Mouse (Mus musculus) limb, embryonic 14.5 days (tissue): ENCODE measurements at regions not wholly inside any gene's neighbourhood (a gene's known extent, or its start where the extent isn't known, plus 50 kb on each side); places are given as distances from the start of the nearest gene placed in this dataset.

ENCODE experiments used
- ATAC-seq: fragments of 200-750 bp; cut with Nextera tagmentation; 2 replicates; pipeline ENCODE4 v1.8.0; 2017; ENCODE audit warnings: low read depth, moderate number of reproducible peaks, moderate TSS enrichment; ENCODE audit not compliant: low FRiP score
- DNase-seq: peaks from one replicate; pipeline ENCODE4 v3.0.0-alpha.2; 2015; ENCODE audit warnings: low spot score
- H3K27ac ChIP-seq: fragments of 300-500 bp; sonication (generic); replicated peaks from 2 replicates; pipeline ENCODE4 v1.5.1; 2014; ENCODE audit warnings: low read depth, mild to moderate bottlenecking, low read length, moderate library complexity, mixed read lengths
- H3K27me3 ChIP-seq: fragments of 300-500 bp; sonication (generic); 2 replicates; pipeline ENCODE4 v1.6.1; 2014; ENCODE audit warnings: low read length, mixed read lengths; ENCODE audit not compliant: control insufficient read depth, insufficient read depth
- H3K36me3 ChIP-seq: fragments of 300-500 bp; sonication (generic); 2 replicates; pipeline ENCODE4 v1.6.1; 2014; ENCODE audit warnings: mild to moderate bottlenecking, low read length, moderate library complexity, mixed read lengths; ENCODE audit not compliant: control insufficient read depth, insufficient read depth
- H3K4me1 ChIP-seq: fragments of 300-500 bp; sonication (generic); 2 replicates; pipeline ENCODE4 v1.6.1; 2014; ENCODE audit warnings: antibody characterized with exemption, low read length, mixed read lengths; ENCODE audit not compliant: control insufficient read depth, insufficient read depth
- H3K4me2 ChIP-seq: fragments of 300-500 bp; sonication (generic); replicated peaks from 2 replicates; pipeline ENCODE4 v1.6.1; 2014; ENCODE audit warnings: low read depth, mild to moderate bottlenecking, low read length, moderate library complexity; ENCODE audit not compliant: severe bottlenecking
- H3K4me3 ChIP-seq: fragments of 300-500 bp; sonication (generic); replicated peaks from 2 replicates; pipeline ENCODE4 v1.5.1; 2014; ENCODE audit warnings: low read length
- H3K9ac ChIP-seq: fragments of 300-500 bp; sonication (generic); 2 replicates; pipeline ENCODE4 v1.6.1; 2014; ENCODE audit warnings: mild to moderate bottlenecking, low read depth, low read length, moderate library complexity; ENCODE audit not compliant: severe bottlenecking
- H3K9me3 ChIP-seq: fragments of 300-500 bp; sonication (generic); 2 replicates; pipeline ENCODE4 v1.6.1; 2016; ENCODE audit warnings: low read length; ENCODE audit not compliant: control insufficient read depth
- POLR2A ChIP-seq: fragments of 200-500 bp; IDR thresholded peaks from 2 replicates; pipeline ENCODE4 v1.8.0; 2012; ENCODE audit warnings: inconsistent platforms, mild to moderate bottlenecking, moderate library complexity, borderline replicate concordance; ENCODE audit not compliant: insufficient read depth, insufficient read length; ENCODE audit errors: extremely low read depth
- WGBS: fragments of 180-500 bp; shearing (Covaris S2); extraction: QIAGEN DNeasy Blood & Tissue Kit; methylation state at CpG from one replicate; pipeline ENCODE4 v1.1.7; 2014; 5-methylcytosine and 5-hydroxymethylcytosine counted together

- H3K4me2 ChIP-seq = no peak overlapping the region
- no peak for DNase-seq
- no peaks in the 10 kb centered on the region for H3K4me1 ChIP-seq
- H3K36me3 ChIP-seq = no peaks in the 10 kb centered on the region
- H3K4me3 ChIP-seq = no peak overlapping the region
- H3K27ac ChIP-seq = no peak overlapping the region
- no peak for TF ChIP-seq POLR2A
- H3K27me3 ChIP-seq = no peaks in the 10 kb centered on the region
- no peak for ATAC-seq
- H3K9ac ChIP-seq = no peak overlapping the region
- H3K9me3 ChIP-seq = no peaks in the 10 kb centered on the region
- WGBS = 62% methylated on average over 2 of the region's 2 CpGs
Measured at GRCm38 (mm10) chr14:74019421-74019820, 358.4 kb downstream of the Gm21750 start.

- Histone ChIP-seq H3K9me3 (no peaks in the 10 kb centered on the region), H3K27ac (no peak overlapping the region), H3K36me3 (no peaks in the 10 kb centered on the region), H3K4me3 (no peak overlapping the region), H3K4me1 (no peaks in the 10 kb centered on the region), H3K27me3 (no peaks in the 10 kb centered on the region), H3K9ac (no peak overlapping the region), H3K4me2 (no peak overlapping the region)
- TF ChIP-seq POLR2A = no peak
- WGBS = 14% methylated on average over 5 of the region's 5 CpGs
- DNase-seq (peak; percentile 13), ATAC-seq (no peak)
Measured at GRCm38 (mm10) chr14:74047009-74047694, 386.1 kb downstream of the Gm21750 start.

DNA sequence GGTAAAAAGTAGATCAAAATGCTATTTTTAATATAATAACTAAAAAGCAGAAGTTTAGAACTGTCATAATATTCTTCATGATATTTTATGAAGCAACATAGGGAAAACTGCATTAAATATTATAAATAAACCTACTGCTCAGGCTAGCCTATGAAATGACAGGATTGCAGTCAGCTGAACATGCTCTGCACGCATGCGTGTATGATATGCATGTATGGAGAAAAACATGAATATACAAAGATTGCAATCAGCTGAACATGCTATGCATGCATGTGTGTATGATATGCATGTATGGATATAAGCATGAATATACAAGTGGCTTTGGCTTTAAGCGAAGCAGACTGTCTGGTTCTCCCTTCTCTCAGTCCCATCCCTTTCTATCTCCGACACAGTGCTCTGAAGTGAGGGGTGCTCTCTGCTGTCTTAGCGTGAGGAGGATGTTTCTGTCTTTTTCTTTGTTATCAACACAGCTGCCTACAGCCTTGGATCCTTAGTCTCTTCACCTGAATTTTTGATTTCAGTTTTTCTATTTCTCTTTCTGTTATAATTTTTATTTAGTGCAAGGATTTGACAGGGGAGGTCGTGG, 386.8 kb downstream of the Gm21750 start:
- no peaks in the 10 kb centered on the region for H3K4me1 ChIP-seq
- ATAC-seq (no peak), DNase-seq (no peak)
- H3K9me3 ChIP-seq = no peaks in the 10 kb centered on the region
- no peak overlapping the region for H3K27ac ChIP-seq
- no peak overlapping the region for H3K9ac ChIP-seq
- no peak overlapping the region for H3K4me3 ChIP-seq
- no peak overlapping the region for H3K4me2 ChIP-seq
- no peak for TF ChIP-seq POLR2A
- WGBS = 76% methylated on average over 6 of the region's 6 CpGs
- no peaks in the 10 kb centered on the region for H3K36me3 ChIP-seq
- H3K27me3 ChIP-seq = no peaks in the 10 kb centered on the region

GRCm38 (mm10) chr14:74048386-74048785, 387.4 kb downstream of the Gm21750 start:
- ATAC-seq = no peak
- H3K36me3 ChIP-seq = no peaks in the 10 kb centered on the region
- WGBS = 56% methylated on average over 3 of the region's 3 CpGs
- no peaks in the 10 kb centered on the region for H3K4me1 ChIP-seq
- no peak for DNase-seq
- H3K27ac ChIP-seq = no peak overlapping the region
- no peak overlapping the region for H3K4me2 ChIP-seq
- no peak overlapping the region for H3K9ac ChIP-seq
- no peak overlapping the region for H3K4me3 ChIP-seq
- no peaks in the 10 kb centered on the region for H3K9me3 ChIP-seq
- H3K27me3 ChIP-seq = no peaks in the 10 kb centered on the region
- TF ChIP-seq POLR2A = no peak

GRCm38 (mm10) chr14:74066051-74066450, 405.0 kb downstream of the Gm21750 start:
- Histone ChIP-seq H3K4me2 (no peak overlapping the region), H3K9ac (no peak overlapping the region), H3K9me3 (no peaks in the 10 kb centered on the region), H3K36me3 (no peaks in the 10 kb centered on the region), H3K27ac (no peak overlapping the region), H3K4me1 (no peaks in the 10 kb centered on the region), H3K27me3 (no peaks in the 10 kb centered on the region), H3K4me3 (no peak overlapping the region)
- ATAC-seq = no peak
- peak; percentile 38 for DNase-seq
- no peak for TF ChIP-seq POLR2A
